Mouse (Mus musculus) G1E (cell line): ENCODE data around the gene Nod2. TPM values are rescaled to one million over a fixed set of nuclear protein-coding genes. Genes with fewer than 3 reads are reported as not detected.

Source experiments
- ATAC-seq: 2 replicates; pipeline ENCODE4 v1.8.0; 2016; ENCODE audit warnings: mild to moderate bottlenecking; ENCODE audit not compliant: insufficient number of reproducible peaks, poor library complexity, low FRiP score, severe bottlenecking; ENCODE audit errors: extremely low read depth
- DNase-seq: peaks from one replicate; pipeline ENCODE4 v3.0.0; 2012; ENCODE audit warnings: low spot score
- H3K27me3 ChIP-seq: 2 replicates; pipeline ENCODE4 v1.6.1; 2012; ENCODE audit warnings: mild to moderate bottlenecking, low read length, inconsistent platforms; ENCODE audit not compliant: insufficient read depth
- H3K36me3 ChIP-seq: replicated peaks from 2 replicates; pipeline ENCODE3; 2012; ENCODE audit warnings: mild to moderate bottlenecking, inconsistent platforms
- H3K4me1 ChIP-seq: 2 replicates; pipeline ENCODE4 v1.6.1; 2012; ENCODE audit warnings: low read depth, low read length, inconsistent platforms, mixed read lengths; ENCODE audit not compliant: insufficient read depth
- H3K4me3 ChIP-seq: 2 replicates; pipeline ENCODE4 v1.5.1; 2012; ENCODE audit warnings: low read depth, mild to moderate bottlenecking, inconsistent platforms, low read length, moderate library complexity, mixed read lengths
- H3K9me3 ChIP-seq: replicated peaks from 2 replicates; pipeline ENCODE4 v1.6.1; 2012; ENCODE audit warnings: inconsistent platforms
- CTCF ChIP-seq: IDR thresholded peaks from 2 replicates; pipeline ENCODE4 v1.5.1; 2012; ENCODE audit warnings: low read depth, low read length, inconsistent platforms, mixed read lengths
- GATA1 ChIP-seq: IDR thresholded peaks from 2 replicates; pipeline ENCODE4 v1.6.1; 2012; ENCODE audit warnings: borderline replicate concordance, low read length, inconsistent platforms, mixed read lengths
- GATA2 ChIP-seq: IDR thresholded peaks from 2 replicates; pipeline ENCODE4 v1.6.1; 2012; ENCODE audit warnings: low read depth, low read length, inconsistent platforms, borderline replicate concordance
- POLR2AphosphoS5 ChIP-seq: IDR thresholded peaks from 2 replicates; pipeline ENCODE4 v1.6.1; 2012; ENCODE audit warnings: low read depth, low read length, inconsistent platforms; ENCODE audit not compliant: insufficient replicate concordance
- TAL1 ChIP-seq: conservative IDR thresholded peaks from 2 replicates; pipeline ENCODE4 v1.6.1; 2012; ENCODE audit warnings: low read depth, low read length, inconsistent platforms, mixed read lengths
- polyA plus RNA-seq: library from polyadenylated mRNA; stranded (reverse); fragments of >175 nt; gene quantifications from 2 replicates; pipeline ENCODE4 v1.2.3, GENCODE M21; 2012
- total RNA-seq, 2 experiments: library from RNA; stranded (forward) in 1 of 2; stranded (reverse) in 1 of 2; fragments of 200-1000 nt in 1 of 2; fragments of >200 nt in 1 of 2; fragmentation: Nextera tagmentation in 1 of 2; gene quantifications; 2 replicates each; pipeline ENCODE4 v1.2.3; 2014 to 2017

Nod2 gene
- total and polyA plus RNA-seq, 3 experiments: 0.07 to 1.1 (median 0.22) TPM

DNA sequence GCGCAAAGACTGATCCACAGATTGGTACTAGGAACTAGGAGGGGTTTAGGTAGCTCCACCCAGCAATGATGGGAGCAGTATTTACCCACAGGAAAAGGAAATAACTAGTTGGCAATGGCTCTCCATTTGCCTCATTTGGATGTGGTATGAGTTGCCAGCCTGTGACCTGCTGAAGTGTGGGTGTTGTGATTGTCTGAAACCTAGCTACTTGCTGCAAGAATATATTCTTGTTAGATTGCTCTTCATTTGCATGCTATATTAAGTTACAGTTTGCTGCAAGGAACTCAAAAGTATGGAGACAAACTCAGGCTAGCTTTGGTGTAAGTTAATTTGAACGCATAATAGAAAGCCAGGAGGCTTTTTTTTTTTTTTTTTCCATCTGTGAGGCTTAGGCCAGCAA lies 33.5 kb downstream of the Nod2 start:
- no peak for ATAC-seq

GRCm38 (mm10) chr8:88681046-88681445 lies 33.9 kb downstream of the Nod2 start:
- no peaks in the 10 kb centered on the region for H3K4me1 ChIP-seq
- no peaks in the 10 kb centered on the region for H3K9me3 ChIP-seq
- DNase-seq: no peak
- no peak overlapping the region for H3K4me3 ChIP-seq
- H3K36me3 ChIP-seq: no peaks in the 10 kb centered on the region
- ATAC-seq: no peak
- H3K27me3 ChIP-seq: peaks cover 8% of the 10 kb centered on the region
- no peak for TF ChIP-seq GATA2

More for the DNA sequence above, 33.5 kb downstream of the Nod2 start:
- Histone ChIP-seq H3K4me1 (no peaks in the 10 kb centered on the region), H3K9me3 (no peaks in the 10 kb centered on the region), H3K36me3 (no peaks in the 10 kb centered on the region), H3K27me3 (peaks cover 8% of the 10 kb centered on the region), H3K4me3 (no peak overlapping the region)
- DNase-seq: no peak
- TF ChIP-seq GATA2 (no peak), CTCF (no peak), TAL1 (no peak), GATA1 (no peak), POLR2AphosphoS5 (no peak)

GRCm38 (mm10) chr8:88683656-88684289 lies 36.7 kb downstream of the Nod2 start:
- H3K9me3 ChIP-seq: no peaks in the 10 kb centered on the region
- DNase-seq (no peak), ATAC-seq (no peak)
- no peaks in the 10 kb centered on the region for H3K36me3 ChIP-seq
- H3K27me3 ChIP-seq: peaks cover 14% of the 10 kb centered on the region
- no peak overlapping the region for H3K4me3 ChIP-seq
- no peak for TF ChIP-seq GATA1
- no peak for TF ChIP-seq POLR2AphosphoS5
- no peak for TF ChIP-seq CTCF
- no peaks in the 10 kb centered on the region for H3K4me1 ChIP-seq

GRCm38 (mm10) chr8:88686226-88686905 lies 39.3 kb downstream of the Nod2 start:
- no peak for TF ChIP-seq GATA1
- peaks cover 17% of the 10 kb centered on the region for H3K27me3 ChIP-seq
- ATAC-seq (no peak), DNase-seq (no peak)
- H3K4me1 ChIP-seq: 0 out of 2 replicates have a peak, but pooled peaks cover 2% of the 10 kb centered on the region
- no peak overlapping the region for H3K4me3 ChIP-seq
- no peaks in the 10 kb centered on the region for H3K36me3 ChIP-seq
- H3K9me3 ChIP-seq: no peaks in the 10 kb centered on the region

GRCm38 (mm10) chr8:88686906-88687235 lies 39.8 kb downstream of the Nod2 start:
- Histone ChIP-seq H3K36me3 (no peaks in the 10 kb centered on the region), H3K4me3 (no peak overlapping the region), H3K4me1 (peaks cover 4% of the 10 kb centered on the region; the same call in 1 of the 2 replicates), H3K27me3 (peaks cover 17% of the 10 kb centered on the region), H3K9me3 (no peaks in the 10 kb centered on the region)
- TF ChIP-seq GATA1 (no peak), CTCF (no peak), TAL1 (no peak), GATA2 (no peak), POLR2AphosphoS5 (no peak)
- DNase-seq: no peak
- ATAC-seq: no peak

- Histone ChIP-seq H3K4me1 (peaks cover 6% of the 10 kb centered on the region), H3K36me3 (no peaks in the 10 kb centered on the region), H3K9me3 (no peaks in the 10 kb centered on the region), H3K27me3 (peaks cover 16% of the 10 kb centered on the region), H3K4me3 (no peak overlapping the region)
- ATAC-seq: no peak
- TF ChIP-seq POLR2AphosphoS5: no peak
- TF ChIP-seq TAL1: no peak
- TF ChIP-seq GATA2: no peak
- no peak for TF ChIP-seq GATA1
- TF ChIP-seq CTCF: no peak
- DNase-seq: no peak
Measured at GRCm38 (mm10) chr8:88689151-88689550, 42.0 kb downstream of the Nod2 start.

GRCm38 (mm10) chr8:88689891-88690290 lies 42.8 kb downstream of the Nod2 start:
- TF ChIP-seq GATA1: no peak
- no peak for TF ChIP-seq GATA2
- no peak for TF ChIP-seq TAL1
- no peak for TF ChIP-seq POLR2AphosphoS5
- no peak for TF ChIP-seq CTCF
- DNase-seq: no peak

More at GRCm38 (mm10) chr8:88689891-88690290, 42.8 kb downstream of the Nod2 start:
- Histone ChIP-seq H3K9me3 (no peaks in the 10 kb centered on the region), H3K36me3 (no peaks in the 10 kb centered on the region), H3K4me1 (peaks cover 9% of the 10 kb centered on the region), H3K4me3 (no peak overlapping the region), H3K27me3 (peaks cover 16% of the 10 kb centered on the region)
- no peak for ATAC-seq
